Mouse (Mus musculus) embryonic facial prominence, embryonic 11.5 days (tissue): ENCODE results near the gene Eif5. TPM values are rescaled to one million over a fixed set of nuclear protein-coding genes. Genes with fewer than 3 reads are reported as not detected.

Experiments used
- ATAC-seq: fragments of 200-750 bp; cut with Nextera tagmentation; replicated peaks from 2 replicates; pipeline ENCODE4 v1.8.0; 2017; ENCODE audit warnings: low read depth; ENCODE audit not compliant: insufficient number of reproducible peaks, low FRiP score, low TSS enrichment
- DNase-seq: peaks from one replicate; pipeline ENCODE4 v3.0.0-alpha.2; 2015; ENCODE audit warnings: low spot score
- H3K27ac ChIP-seq: fragments of 300-500 bp; sonication (generic); replicated peaks from 2 replicates; pipeline ENCODE4 v1.5.1; 2014; ENCODE audit warnings: mild to moderate bottlenecking, low read depth, low read length, control low read depth
- H3K27me3 ChIP-seq: fragments of 300-500 bp; sonication (generic); 2 replicates; pipeline ENCODE4 v1.6.1; 2014; ENCODE audit warnings: mild to moderate bottlenecking, low read length, moderate library complexity, mixed read lengths; ENCODE audit not compliant: control insufficient read depth, insufficient read depth
- H3K36me3 ChIP-seq: fragments of 300-500 bp; sonication (generic); replicated peaks from 2 replicates; pipeline ENCODE4 v1.6.1; 2014; ENCODE audit warnings: low read depth, mild to moderate bottlenecking, low read length, moderate library complexity, mixed read lengths; ENCODE audit not compliant: control insufficient read depth, insufficient read depth
- H3K4me1 ChIP-seq: fragments of 300-500 bp; sonication (generic); 2 replicates; pipeline ENCODE4 v1.6.1; 2014; ENCODE audit warnings: low read length, mixed read lengths; ENCODE audit not compliant: control insufficient read depth, insufficient read depth
- H3K4me2 ChIP-seq: fragments of 300-500 bp; sonication (generic); 2 replicates; pipeline ENCODE4 v1.6.1; 2014; ENCODE audit warnings: low read depth, mild to moderate bottlenecking, control low read depth, low read length, moderate library complexity
- H3K4me3 ChIP-seq: fragments of 300-500 bp; sonication (generic); 2 replicates; pipeline ENCODE4 v1.5.1; 2014; ENCODE audit warnings: low read depth, low read length, control low read depth
- H3K9ac ChIP-seq: fragments of 300-500 bp; sonication (generic); replicated peaks from 2 replicates; pipeline ENCODE4 v1.6.1; 2014; ENCODE audit warnings: mild to moderate bottlenecking, control low read depth, low read length
- H3K9me3 ChIP-seq: fragments of 300-500 bp; sonication (generic); replicated peaks from 2 replicates; pipeline ENCODE4 v1.6.1; 2016; ENCODE audit warnings: mild to moderate bottlenecking, low read length, inconsistent platforms, mixed read lengths; ENCODE audit not compliant: control insufficient read depth
- WGBS: fragments of 180-500 bp; shearing (Covaris S2); extraction: QIAGEN DNeasy Blood & Tissue Kit; methylation state at CpG from one replicate; pipeline ENCODE4 v1.1.7; 2014; 5-methylcytosine and 5-hydroxymethylcytosine counted together
- polyA plus RNA-seq: library from polyadenylated mRNA; unstranded; fragments of >200 nt; fragmentation: Nextera tagmentation; extraction: Ambion mirVana; gene quantifications from 2 replicates; pipeline ENCODE4 v1.2.1, GENCODE M21; 2014

Eif5 gene
- polyA plus RNA-seq, 1 experiment from 2014 or later = 721 TPM

DNA sequence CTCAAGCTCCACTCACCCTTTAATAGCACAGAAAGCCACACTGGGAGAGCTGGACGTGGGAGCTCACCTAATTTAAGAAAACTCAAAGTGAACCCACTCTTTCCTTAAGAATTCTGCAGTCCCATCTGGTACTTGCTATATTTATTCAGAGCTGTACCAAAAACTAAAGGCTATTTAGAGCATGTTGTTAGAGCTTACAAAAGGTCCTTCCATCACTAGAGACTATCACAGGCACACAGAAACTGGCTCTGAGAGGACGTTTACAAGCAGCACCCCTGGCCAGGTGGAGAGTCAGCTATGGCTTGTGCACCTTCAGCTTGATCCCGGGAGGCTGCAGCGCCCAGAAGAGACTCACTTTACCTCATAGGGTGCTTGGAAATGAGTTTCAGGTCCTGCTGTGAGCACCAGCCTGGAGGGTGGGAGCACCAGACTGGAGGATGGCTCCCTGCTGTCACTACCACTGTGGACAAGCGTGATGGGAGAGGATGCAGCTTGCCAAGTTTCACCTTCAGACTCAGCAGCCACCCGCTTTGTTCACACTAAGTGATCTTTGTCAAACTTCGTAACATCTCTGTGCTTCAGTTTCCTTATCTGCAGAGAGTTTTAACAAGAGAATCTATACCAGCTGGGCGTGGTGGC, 10.1 kb upstream of the Eif5 start:
- no peak for ATAC-seq

DNA sequence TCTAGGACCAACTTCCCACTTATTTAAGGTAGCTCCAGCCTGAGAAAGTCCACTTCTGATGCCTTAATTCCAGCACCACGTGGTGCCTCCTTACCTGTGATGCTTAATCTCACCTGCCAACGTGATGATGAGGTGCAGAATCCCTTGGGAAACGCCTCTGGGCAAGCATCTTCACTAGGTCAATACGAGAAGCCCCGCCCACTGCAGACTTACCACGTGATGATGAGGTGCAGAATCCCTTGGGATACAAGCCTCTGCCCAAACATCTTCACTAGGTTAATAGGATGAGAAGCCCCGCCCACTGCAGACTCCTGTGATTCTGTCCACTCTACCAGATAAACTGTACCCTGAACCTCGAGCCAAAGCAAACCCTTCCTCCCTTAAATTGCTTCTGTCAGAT, 8.6 kb upstream of the Eif5 start:
- Histone ChIP-seq H3K9ac (no peak overlapping the region), H3K36me3 (no peaks in the 10 kb centered on the region), H3K27ac (no peak overlapping the region), H3K27me3 (no peaks in the 10 kb centered on the region), H3K9me3 (no peaks in the 10 kb centered on the region), H3K4me2 (no peak overlapping the region), H3K4me3 (no peak overlapping the region), H3K4me1 (no peaks in the 10 kb centered on the region)
- WGBS = 22% methylated on average over 8 of the region's 8 CpGs
- no peak for DNase-seq
- ATAC-seq = no peak

More for the DNA sequence above, 10.1 kb upstream of the Eif5 start:
- H3K9me3 ChIP-seq = no peaks in the 10 kb centered on the region
- no peak overlapping the region for H3K4me2 ChIP-seq
- no peaks in the 10 kb centered on the region for H3K27me3 ChIP-seq
- H3K4me3 ChIP-seq = no peak overlapping the region
- DNase-seq = no peak
- H3K36me3 ChIP-seq = no peaks in the 10 kb centered on the region
- WGBS = 67% methylated on average over 8 of the region's 8 CpGs
- H3K4me1 ChIP-seq = no peaks in the 10 kb centered on the region
- H3K9ac ChIP-seq = no peak overlapping the region
- H3K27ac ChIP-seq = no peak overlapping the region

DNA sequence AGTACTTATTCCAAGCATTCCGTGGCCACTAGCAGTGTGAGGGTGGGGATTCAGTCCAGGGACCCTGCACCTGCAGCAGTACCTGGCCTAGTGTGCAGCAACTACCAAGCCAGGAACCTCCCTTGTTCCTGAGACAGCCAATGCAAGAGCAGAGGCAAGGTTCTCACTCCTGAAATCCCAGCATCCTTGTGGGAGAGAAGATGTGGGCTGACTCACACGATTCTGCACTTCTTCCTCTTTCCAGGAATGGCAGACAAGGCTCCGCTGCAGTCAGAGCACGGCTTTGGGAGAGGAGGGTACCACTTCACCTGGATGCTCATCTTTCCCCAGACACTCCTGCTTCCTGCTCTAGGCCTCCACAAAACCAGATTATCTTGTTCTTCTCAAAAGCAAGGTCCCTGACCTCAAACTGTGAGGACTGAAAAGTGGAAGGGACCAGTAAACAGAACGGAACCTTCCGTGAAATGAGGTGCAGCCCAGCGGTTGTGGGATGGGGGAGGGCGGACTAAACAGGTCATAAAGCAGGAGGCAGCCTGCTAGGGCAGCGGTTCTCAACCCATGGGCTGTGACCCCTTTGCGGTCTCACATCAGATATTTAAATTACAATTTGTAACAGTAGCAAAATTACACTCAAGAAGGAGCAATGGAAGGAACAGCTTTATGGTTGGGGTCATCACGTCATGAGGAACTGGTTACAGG, 4.6 kb upstream of the Eif5 start:
- no peak overlapping the region for H3K27ac ChIP-seq
- no peak overlapping the region for H3K4me2 ChIP-seq
- no peaks in the 10 kb centered on the region for H3K27me3 ChIP-seq
- DNase-seq = no peak
- H3K4me1 ChIP-seq = no peaks in the 10 kb centered on the region
- H3K9me3 ChIP-seq = no peaks in the 10 kb centered on the region
- no peak for ATAC-seq
- H3K9ac ChIP-seq = no peak overlapping the region
- no peak overlapping the region for H3K4me3 ChIP-seq
- WGBS = 62% methylated on average over 11 of the region's 11 CpGs
- no peaks in the 10 kb centered on the region for H3K36me3 ChIP-seq

DNA sequence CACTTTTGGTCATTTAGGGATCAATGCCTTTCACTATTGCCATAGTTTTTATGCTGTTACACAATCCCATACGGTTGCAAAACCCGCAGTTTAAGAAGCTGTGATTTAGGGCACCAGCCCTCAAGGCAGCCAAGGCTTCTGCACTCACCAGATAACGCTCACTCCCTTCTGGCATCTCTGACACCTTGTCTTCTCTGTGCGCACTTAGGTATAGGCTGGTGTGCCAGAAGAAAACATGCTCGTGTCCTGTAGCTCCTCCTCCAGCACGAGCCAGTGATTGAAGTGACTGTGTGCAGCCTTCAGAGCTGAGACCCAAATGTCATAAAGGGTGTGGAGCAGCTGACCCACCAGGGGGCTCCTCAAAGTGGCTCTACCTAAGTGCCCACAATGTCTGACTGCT, 2.5 kb upstream of the Eif5 start:
- no peak for DNase-seq
- Histone ChIP-seq H3K27me3 (no peaks in the 10 kb centered on the region), H3K36me3 (peaks cover 7% of the 10 kb centered on the region; the same call in 1 of the 2 replicates), H3K9ac (no peak overlapping the region), H3K27ac (no peak overlapping the region), H3K9me3 (no peaks in the 10 kb centered on the region), H3K4me3 (no peak overlapping the region), H3K4me2 (no peak overlapping the region), H3K4me1 (no peaks in the 10 kb centered on the region)
- ATAC-seq = no peak
- WGBS = 61% methylated on average over 6 of the region's 6 CpGs

DNA sequence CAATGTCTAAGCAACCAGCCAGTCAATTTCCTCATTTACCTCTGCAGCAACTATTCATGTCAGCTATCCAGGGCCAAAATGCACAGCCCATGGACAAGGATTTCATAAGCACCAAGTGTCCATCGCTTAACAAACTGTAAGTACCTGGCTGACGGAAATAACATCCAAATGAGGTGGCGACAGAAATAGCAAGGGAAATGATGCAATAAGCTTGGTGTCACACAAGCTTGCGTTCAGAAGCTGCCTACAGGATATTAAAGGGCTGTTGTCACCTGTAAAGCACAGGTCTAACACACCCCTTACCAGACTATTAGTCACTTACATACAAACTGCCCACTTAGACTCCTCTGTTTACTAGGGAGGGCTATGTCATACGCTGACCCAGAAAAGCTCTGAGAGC, 2.1 kb upstream of the Eif5 start:
- no peaks in the 10 kb centered on the region for H3K4me1 ChIP-seq
- no peak overlapping the region for H3K27ac ChIP-seq
- no peaks in the 10 kb centered on the region for H3K9me3 ChIP-seq
- no peak overlapping the region for H3K9ac ChIP-seq
- no peak overlapping the region for H3K4me3 ChIP-seq
- H3K27me3 ChIP-seq = no peaks in the 10 kb centered on the region
- no peak overlapping the region for H3K4me2 ChIP-seq
- H3K36me3 ChIP-seq = peaks cover 7% of the 10 kb centered on the region; the same call in 1 of the 2 replicates
- DNase-seq = no peak
- ATAC-seq = no peak
- 81% methylated on average over 5 of the region's 5 CpGs for WGBS

DNA sequence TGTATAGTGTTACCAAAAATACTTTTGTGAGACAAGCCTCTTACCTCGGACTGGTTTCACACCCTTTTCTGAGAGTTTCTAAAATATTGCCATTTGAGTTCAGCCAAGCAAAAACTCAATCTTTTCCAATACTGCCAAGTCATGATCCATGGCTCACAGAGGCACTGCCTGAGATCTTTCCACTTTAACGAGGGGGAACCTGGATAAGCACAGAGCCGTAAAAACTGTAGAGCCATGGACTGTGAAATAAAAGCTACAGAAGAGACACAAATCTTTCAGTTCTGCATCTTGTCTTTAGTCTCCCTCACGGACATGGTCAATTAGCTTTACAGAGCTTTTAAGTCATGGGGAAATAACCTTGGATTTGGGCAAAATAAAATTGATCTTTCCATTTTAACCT, 1.1 kb upstream of the Eif5 start:
- Histone ChIP-seq H3K4me3 (peak overlapping the region; percentile 99), H3K4me2 (peak overlapping the region; percentile 60), H3K9me3 (no peaks in the 10 kb centered on the region), H3K27ac (no peak overlapping the region), H3K36me3 (peaks cover 7% of the 10 kb centered on the region), H3K27me3 (no peaks in the 10 kb centered on the region), H3K9ac (no peak overlapping the region; the same call in 1 of the 2 replicates), H3K4me1 (no peaks in the 10 kb centered on the region)
- ATAC-seq (no peak), DNase-seq (no peak)
- 62% methylated on average over 4 of the region's 4 CpGs for WGBS

DNA sequence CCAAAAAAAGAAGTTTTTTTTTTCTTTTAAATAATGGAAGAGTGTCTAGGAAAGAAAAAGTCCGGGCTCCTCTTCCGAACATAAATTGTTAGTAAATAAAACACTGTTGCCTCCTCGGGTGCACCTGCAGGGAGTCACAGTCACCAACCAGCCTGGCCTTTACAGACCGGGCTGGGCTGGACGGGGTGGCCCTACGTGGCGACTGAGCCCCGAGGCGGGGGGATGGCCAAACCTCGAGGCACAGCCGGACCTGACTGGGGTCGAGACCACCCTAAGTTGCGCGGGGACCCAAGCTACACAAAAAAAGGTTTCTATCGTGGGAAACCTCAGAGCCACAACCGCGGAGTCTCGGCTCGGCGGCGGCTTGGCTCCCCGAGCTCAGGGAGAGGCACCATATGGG, 475 bp upstream of the Eif5 start:
- no peaks in the 10 kb centered on the region for H3K4me1 ChIP-seq
- peak overlapping the region; percentile 60 for H3K4me2 ChIP-seq
- peak overlapping the region; percentile 93 for H3K9ac ChIP-seq
- WGBS = under 1% methylated on average over 22 of the region's 22 CpGs
- H3K36me3 ChIP-seq = peaks cover 7% of the 10 kb centered on the region
- peak overlapping the region; percentile 99 for H3K4me3 ChIP-seq
- DNase-seq (peak; percentile 40), ATAC-seq (peak; percentile 19; the same call in 1 of the 2 replicates)
- H3K9me3 ChIP-seq = no peaks in the 10 kb centered on the region
- no peaks in the 10 kb centered on the region for H3K27me3 ChIP-seq
- 0 out of 2 replicates have a peak overlapping the region, but pooled peaks have one; percentile 28 for H3K27ac ChIP-seq

DNA sequence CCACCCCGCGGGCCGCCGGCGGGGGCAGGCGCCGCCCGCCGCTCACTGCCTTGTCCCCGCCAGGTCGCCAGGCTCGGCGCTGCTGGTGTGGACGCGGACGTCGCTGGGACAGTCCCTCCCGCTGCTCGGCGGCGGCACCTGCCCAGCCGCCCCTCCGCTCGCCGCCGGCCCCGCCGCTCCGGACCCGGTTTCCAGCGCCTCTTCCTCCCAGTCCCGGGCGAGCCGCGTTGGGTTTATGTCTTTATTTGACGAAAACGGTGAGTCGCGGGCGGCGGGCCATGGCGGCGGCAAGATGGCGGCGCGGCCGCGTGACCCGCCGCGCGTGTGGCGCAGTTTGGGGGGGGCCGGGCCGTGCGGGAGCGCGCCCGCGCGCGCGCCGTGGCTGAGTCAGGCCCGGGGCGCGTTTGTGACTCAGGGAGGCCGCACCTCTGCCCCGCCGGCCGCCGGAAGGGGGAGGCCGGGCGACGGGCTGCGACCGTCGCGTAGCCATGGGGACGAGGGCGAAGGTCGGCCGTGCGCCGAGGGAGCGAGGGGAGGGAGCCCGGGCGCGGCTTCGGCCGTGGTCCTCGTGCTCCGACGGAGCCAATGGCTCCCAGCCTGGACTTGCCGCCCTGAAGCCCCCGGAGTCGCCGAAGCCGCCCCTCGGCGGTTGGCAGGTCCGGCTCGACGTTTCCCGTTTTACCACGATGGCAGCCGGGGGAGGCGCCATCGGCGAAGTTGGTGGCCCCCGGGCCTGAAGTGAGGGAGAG, 650 bp downstream of the Eif5 start:
- H3K36me3 ChIP-seq = peaks cover 7% of the 10 kb centered on the region
- no peaks in the 10 kb centered on the region for H3K9me3 ChIP-seq
- ATAC-seq (peak; percentile 42), DNase-seq (peak; percentile 82)
- H3K27ac ChIP-seq = peak overlapping the region; percentile 94
- no peaks in the 10 kb centered on the region for H3K27me3 ChIP-seq
- H3K4me3 ChIP-seq = peak overlapping the region; percentile 99
- peak overlapping the region; percentile 63 for H3K4me2 ChIP-seq
- under 1% methylated on average over 77 of the region's 111 CpGs for WGBS
- H3K4me1 ChIP-seq = no peaks in the 10 kb centered on the region
- peak overlapping the region; percentile 99 for H3K9ac ChIP-seq
